Mouse (Mus musculus): Measurements from ENCODE around the gene Kri1. TPM values are rescaled to one million over a fixed set of nuclear protein-coding genes. Genes with fewer than 3 reads are reported as not detected.

Gene Kri1
- not detected in 2 replicates for polyA plus RNA-seq (2012; ENCODE audit: insufficient read depth, insufficient read length, low replicate concordance, missing spikeins)

GRCm38 (mm10) chr9:21287571-21288402 lies at the start of gene Kri1:
Gene Kri1, minus strand, starts transcription at chr9:21287969.
- Histone ChIP-seq H3K4me3 (ENCODE audit: insufficient read depth, low read depth, low read length) (peak within 1 kb of the TSS; percentile 89), H3K27ac (ENCODE audit: insufficient read depth, low read depth, low read length) (peak within 1 kb of the TSS; percentile 83), H3K4me1 (ENCODE audit: control insufficient read depth, insufficient read depth, low read length) (peaks cover 17% of the 10 kb centered on the region)
- peak; percentile 86 for TF ChIP-seq POLR2A (IDR thresholded peaks at IDR 0.05; ENCODE audit: insufficient read depth, low read depth, low read length)
- TF ChIP-seq CTCF (IDR thresholded peaks at IDR 0.05; ENCODE audit: insufficient read depth, low read depth, low read length): no peak
- WGBS: under 1% methylated on average over 59 of the region's 59 CpGs

- Histone ChIP-seq H3K4me1 (ENCODE audit: control insufficient read depth, insufficient read depth, low read length) (peaks cover 8% of the 10 kb centered on the region; the same call in 1 of the 2 replicates), H3K4me3 (ENCODE audit: insufficient read depth, low read depth, low read length) (no peak overlapping the region), H3K27ac (ENCODE audit: insufficient read depth, low read depth, low read length) (no peak overlapping the region)
- WGBS: 78% methylated on average over 8 of the region's 8 CpGs
- no peak for TF ChIP-seq POLR2A (IDR thresholded peaks at IDR 0.05; ENCODE audit: insufficient read depth, low read depth, low read length)
- no peak for TF ChIP-seq CTCF (IDR thresholded peaks at IDR 0.05; ENCODE audit: insufficient read depth, low read depth, low read length)
Observed at GRCm38 (mm10) chr9:21336491-21336890, 48.7 kb upstream of the Kri1 start.

GRCm38 (mm10) chr9:21335391-21335790 lies 47.6 kb upstream of the Kri1 start:
- 88% methylated on average over 4 of the region's 4 CpGs for WGBS
- peaks cover 8% of the 10 kb centered on the region; the same call in 1 of the 2 replicates for H3K4me1 ChIP-seq (ENCODE audit: control insufficient read depth, insufficient read depth, low read length)
- H3K27ac ChIP-seq (ENCODE audit: insufficient read depth, low read depth, low read length): no peak overlapping the region
- TF ChIP-seq POLR2A (IDR thresholded peaks at IDR 0.05; ENCODE audit: insufficient read depth, low read depth, low read length) (no peak), CTCF (IDR thresholded peaks at IDR 0.05; ENCODE audit: insufficient read depth, low read depth, low read length) (no peak)
- H3K4me3 ChIP-seq (ENCODE audit: insufficient read depth, low read depth, low read length): no peak overlapping the region

- TF ChIP-seq CTCF (IDR thresholded peaks at IDR 0.05; ENCODE audit: insufficient read depth, low read depth, low read length): no peak
- no peak for TF ChIP-seq POLR2A (IDR thresholded peaks at IDR 0.05; ENCODE audit: insufficient read depth, low read depth, low read length)
- no peak overlapping the region for H3K27ac ChIP-seq (ENCODE audit: insufficient read depth, low read depth, low read length)
- no peak overlapping the region for H3K4me3 ChIP-seq (ENCODE audit: insufficient read depth, low read depth, low read length)
- H3K4me1 ChIP-seq (ENCODE audit: control insufficient read depth, insufficient read depth, low read length): peaks cover 10% of the 10 kb centered on the region
Observed at GRCm38 (mm10) chr9:21334747-21335146, 47.0 kb upstream of the Kri1 start.

GRCm38 (mm10) chr9:21333523-21333922 lies 45.8 kb upstream of the Kri1 start:
- no peak for TF ChIP-seq CTCF (IDR thresholded peaks at IDR 0.05; ENCODE audit: insufficient read depth, low read depth, low read length)
- no peak for TF ChIP-seq POLR2A (IDR thresholded peaks at IDR 0.05; ENCODE audit: insufficient read depth, low read depth, low read length)

GRCm38 (mm10) chr9:21332161-21333061 lies 44.6 kb upstream of the Kri1 start:
- Histone ChIP-seq H3K27ac (ENCODE audit: insufficient read depth, low read depth, low read length) (no peak overlapping the region), H3K4me1 (ENCODE audit: control insufficient read depth, insufficient read depth, low read length) (peaks cover 12% of the 10 kb centered on the region), H3K4me3 (ENCODE audit: insufficient read depth, low read depth, low read length) (no peak overlapping the region)
- TF ChIP-seq POLR2A (IDR thresholded peaks at IDR 0.05; ENCODE audit: insufficient read depth, low read depth, low read length) (no peak), CTCF (IDR thresholded peaks at IDR 0.05; ENCODE audit: insufficient read depth, low read depth, low read length) (no peak)
- 40% methylated on average over 9 of the region's 9 CpGs for WGBS

More at GRCm38 (mm10) chr9:21333523-21333922, 45.8 kb upstream of the Kri1 start:
- Histone ChIP-seq H3K4me1 (ENCODE audit: control insufficient read depth, insufficient read depth, low read length) (peaks cover 15% of the 10 kb centered on the region), H3K27ac (ENCODE audit: insufficient read depth, low read depth, low read length) (no peak overlapping the region), H3K4me3 (ENCODE audit: insufficient read depth, low read depth, low read length) (no peak overlapping the region)
- 96% methylated on average over 1 of the region's 1 CpGs for WGBS

- WGBS: 88% methylated on average over 12 of the region's 12 CpGs
- TF ChIP-seq CTCF (IDR thresholded peaks at IDR 0.05; ENCODE audit: insufficient read depth, low read depth, low read length): no peak
- no peak for TF ChIP-seq POLR2A (IDR thresholded peaks at IDR 0.05; ENCODE audit: insufficient read depth, low read depth, low read length)
- peaks cover 15% of the 10 kb centered on the region for H3K4me1 ChIP-seq (ENCODE audit: control insufficient read depth, insufficient read depth, low read length)
Observed at GRCm38 (mm10) chr9:21331365-21332140, 43.8 kb upstream of the Kri1 start.

DNA sequence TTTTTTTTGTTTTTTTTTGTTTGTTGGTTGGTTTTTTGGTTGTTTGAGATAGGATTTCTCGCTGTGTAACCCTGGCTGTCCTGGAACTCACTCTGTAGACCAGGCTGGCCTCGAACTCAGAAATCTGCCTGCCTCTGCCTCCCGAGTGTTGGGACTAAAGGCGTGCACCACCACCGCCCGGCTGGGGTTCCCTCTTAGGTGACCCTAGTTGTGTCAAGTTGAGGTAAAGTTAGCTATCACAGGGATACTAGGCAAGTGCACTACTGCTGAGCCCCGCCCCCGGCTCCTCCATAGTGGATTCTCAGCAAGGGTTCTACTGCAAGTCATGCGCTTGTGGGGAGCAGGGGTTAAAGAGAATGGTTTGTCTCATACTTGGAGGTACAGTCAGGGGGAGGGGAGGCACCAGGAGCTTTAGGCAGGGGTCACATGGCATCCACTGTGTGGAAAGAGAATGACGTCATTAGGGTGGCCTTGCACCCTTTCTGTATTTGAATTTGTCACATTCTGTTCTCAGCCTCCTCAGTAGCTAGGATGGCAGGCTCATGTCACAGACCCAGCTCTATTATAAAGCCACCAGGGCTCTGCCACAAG lies 42.0 kb upstream of the Kri1 start:
- no peak overlapping the region for H3K27ac ChIP-seq (ENCODE audit: insufficient read depth, low read depth, low read length)
- TF ChIP-seq CTCF (IDR thresholded peaks at IDR 0.05; ENCODE audit: insufficient read depth, low read depth, low read length): no peak
- no peak for TF ChIP-seq POLR2A (IDR thresholded peaks at IDR 0.05; ENCODE audit: insufficient read depth, low read depth, low read length)
- H3K4me3 ChIP-seq (ENCODE audit: insufficient read depth, low read depth, low read length): no peak overlapping the region
- 92% methylated on average over 10 of the region's 10 CpGs for WGBS
- H3K4me1 ChIP-seq (ENCODE audit: control insufficient read depth, insufficient read depth, low read length): peaks cover 15% of the 10 kb centered on the region

More at GRCm38 (mm10) chr9:21331365-21332140, 43.8 kb upstream of the Kri1 start:
- Histone ChIP-seq H3K4me3 (ENCODE audit: insufficient read depth, low read depth, low read length) (no peak overlapping the region), H3K27ac (ENCODE audit: insufficient read depth, low read depth, low read length) (no peak overlapping the region)

Data from olfactory bulb, adult 2 months (tissue).